Mouse (Mus musculus): ENCODE measurements around the gene Nanp. TPM values are rescaled to one million over a fixed set of nuclear protein-coding genes. Genes with fewer than 3 reads are reported as not detected.
A peak's percentile ranks its signal among the peaks of the same experiment; 100 is the strongest.

Nanp gene
- total RNA-seq, 1 experiment from 2014 or later: 16.3 TPM

- DNase-seq: no peak
Measured at GRCm38 (mm10) chr2:150997618-150998017, 41.6 kb downstream of the Nanp start.

GRCm38 (mm10) chr2:150995324-150995723 is 43.9 kb downstream of the Nanp start:
- no peak for DNase-seq

GRCm38 (mm10) chr2:150991050-150991449 is 48.1 kb downstream of the Nanp start:
- DNase-seq: no peak

GRCm38 (mm10) chr2:150990506-150990905 is 48.7 kb downstream of the Nanp start:
- DNase-seq: peak; percentile 20

- no peak for DNase-seq
Measured at GRCm38 (mm10) chr2:150985359-150985758, 53.8 kb downstream of the Nanp start.

- no peak for DNase-seq
Measured at GRCm38 (mm10) chr2:150982051-150982450, 57.1 kb downstream of the Nanp start.

- DNase-seq: no peak
Measured at GRCm38 (mm10) chr2:150981524-150981923, 57.7 kb downstream of the Nanp start.

GRCm38 (mm10) chr2:150979861-150980620 is 59.2 kb downstream of the Nanp start:
- no peak for DNase-seq

Other genes with a start within 250 kb of the Nanp start
- 69.3 and 70.2 TPM in 2 replicates for gene Abhd12, start 134.7 kb downstream of the Nanp start, total RNA-seq (2021)
- 2.7 and 5.3 TPM in 2 replicates for gene Gins1, start 134.0 kb downstream of the Nanp start, total RNA-seq (2021)
- gene Ninl, start within 50 bp of the Nanp start, total RNA-seq (2021): 30.3 and 34.7 TPM in 2 replicates
- gene Gm14151, start 53.0 kb upstream of the Nanp start, total RNA-seq (2021): not detected in 2 replicates
- not detected in 2 replicates for gene Gm14147, start 58.8 kb upstream of the Nanp start, total RNA-seq (2021)